Mouse (Mus musculus): Measurements from ENCODE around the gene Cd302. TPM values are rescaled to one million over a fixed set of nuclear protein-coding genes. Genes with fewer than 3 reads are reported as not detected.

The Cd302 gene
- polyA plus RNA-seq, 1 experiment, result 8.6 TPM

DNA sequence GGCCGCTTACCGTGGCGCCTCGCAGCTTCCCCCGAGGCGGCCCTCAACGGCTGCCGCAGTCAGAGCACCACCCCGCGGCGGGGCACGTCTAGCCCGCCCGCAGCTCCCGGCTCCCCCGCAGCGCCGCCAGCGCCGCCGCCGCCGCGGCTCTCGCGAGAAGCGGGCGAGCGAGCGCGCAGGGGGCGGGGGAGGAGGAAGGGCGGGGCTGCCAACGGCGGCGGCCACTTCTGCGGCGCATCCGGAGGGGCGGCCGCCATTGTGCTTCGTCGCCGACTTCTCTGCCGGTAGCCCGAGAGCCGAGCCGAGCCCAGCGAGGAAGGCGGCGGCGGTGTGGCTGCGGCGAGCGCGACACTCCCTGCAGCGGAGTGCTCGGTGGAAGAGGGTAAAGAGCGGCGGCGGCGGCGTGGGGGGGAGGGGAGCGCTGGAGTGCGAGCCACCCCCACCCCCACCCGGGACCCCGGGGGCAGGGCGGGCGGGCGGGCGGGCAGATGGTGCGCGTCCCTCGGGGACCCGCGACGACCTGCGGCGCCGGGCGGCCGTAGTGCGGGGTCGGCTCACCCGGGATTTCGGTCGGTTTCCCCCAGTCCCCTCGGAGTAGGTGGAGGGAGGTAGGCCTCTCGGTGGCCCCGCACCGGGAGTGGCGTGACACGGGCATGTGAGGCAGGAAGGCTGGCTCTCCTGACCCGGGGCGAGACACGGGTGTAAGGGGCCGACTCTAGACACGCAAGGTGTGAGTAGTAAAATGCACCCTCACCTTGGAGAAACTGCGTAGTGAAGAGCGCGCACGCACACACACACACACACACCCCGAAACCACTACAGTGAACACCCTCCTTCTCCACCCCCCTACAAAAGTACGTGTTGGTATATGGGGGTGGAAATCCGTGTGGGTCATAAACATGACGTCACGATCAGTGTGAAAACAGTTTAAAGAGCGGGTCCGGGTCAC lies 74.3 kb downstream of the Cd302 start, which contains the start of the genes Baz2b and March7:
Gene Baz2b, minus strand, starts transcription at position 137 of the 949 bp plus-strand sequence.
Gene March7, plus strand, starts transcription at position 185 of the 949 bp plus-strand sequence.
- TF ChIP-seq CTCF (IDR thresholded peaks at IDR 0.05; ENCODE audit: control insufficient read depth, insufficient read depth, insufficient replicate concordance, low read depth, low read length) (no peak; the same call in 1 of the 2 replicates), POLR2A (IDR thresholded peaks at IDR 0.05; ENCODE audit: control insufficient read depth, low read depth, low read length) (peak; percentile 66)
- peak within 1 kb of the TSS; percentile 97 for H3K27ac ChIP-seq (ENCODE audit: control insufficient read depth, insufficient read depth, low read depth, low read length)
- H3K36me3 ChIP-seq (ENCODE audit: control insufficient read depth, insufficient read depth, low read length), result no peaks in the 10 kb centered on the region; the same call in 1 of the 2 replicates
- no peaks in the 10 kb centered on the region for H3K27me3 ChIP-seq (ENCODE audit: control insufficient read depth, insufficient read depth, low read length)
- H3K4me3 ChIP-seq (ENCODE audit: control insufficient read depth, low read depth, low read length), result peak within 1 kb of the TSS; percentile 96
- peaks cover 8% of the 10 kb centered on the region for H3K4me1 ChIP-seq (ENCODE audit: control insufficient read depth, insufficient read depth, low read length)

DNA sequence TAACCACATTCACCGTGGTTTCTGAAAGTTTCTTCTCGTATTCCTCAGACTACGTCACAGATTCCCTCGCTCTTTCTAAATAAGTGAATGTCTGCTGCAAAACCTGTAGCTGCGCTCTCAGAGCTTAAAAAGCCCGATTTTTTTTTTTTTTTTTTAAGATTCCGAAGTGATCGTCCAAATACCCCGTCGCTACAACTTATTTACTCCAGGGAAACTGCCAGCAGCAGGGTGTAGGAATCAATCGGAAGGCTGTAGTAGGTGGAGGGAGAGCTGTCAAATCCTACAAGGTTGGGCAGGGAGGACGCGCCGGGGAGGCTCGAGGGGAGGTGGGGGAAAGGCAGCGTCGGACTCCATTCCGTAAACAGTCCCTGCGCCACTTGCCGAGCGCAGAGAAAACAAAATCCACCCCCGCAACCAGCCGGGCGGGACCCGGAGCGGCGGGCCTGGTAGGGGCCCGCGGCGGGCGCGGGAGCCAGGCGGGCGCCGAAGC lies 75.1 kb downstream of the Cd302 start:
- peak overlapping the region; percentile 97 for H3K27ac ChIP-seq (ENCODE audit: control insufficient read depth, insufficient read depth, low read depth, low read length)
- TF ChIP-seq CTCF (IDR thresholded peaks at IDR 0.05; ENCODE audit: control insufficient read depth, insufficient read depth, insufficient replicate concordance, low read depth, low read length) (no peak), POLR2A (IDR thresholded peaks at IDR 0.05; ENCODE audit: control insufficient read depth, low read depth, low read length) (no peak)

DNA sequence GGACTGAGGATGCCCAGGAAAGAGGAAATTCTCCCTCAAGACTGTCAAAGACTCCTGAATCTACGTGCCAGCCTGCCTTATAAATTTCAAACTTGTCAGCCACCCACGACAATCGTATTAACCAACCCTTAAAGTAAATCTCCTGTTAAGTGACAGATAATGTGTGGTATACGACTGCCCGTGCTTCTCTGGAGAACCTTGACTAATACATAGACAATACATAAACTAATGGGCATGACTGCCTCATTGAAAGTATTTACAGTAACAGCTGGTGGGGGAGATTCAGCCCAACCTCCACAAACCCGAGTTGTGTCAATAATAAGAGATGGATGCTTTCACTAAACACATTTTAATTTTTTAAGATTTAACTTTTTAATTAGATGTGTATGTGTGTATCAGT lies 78.5 kb downstream of the Cd302 start:
- Histone ChIP-seq H3K4me3 (ENCODE audit: control insufficient read depth, low read depth, low read length) (no peak overlapping the region), H3K36me3 (ENCODE audit: control insufficient read depth, insufficient read depth, low read length) (no peaks in the 10 kb centered on the region; the same call in 1 of the 2 replicates), H3K4me1 (ENCODE audit: control insufficient read depth, insufficient read depth, low read length) (peaks cover 6% of the 10 kb centered on the region), H3K27ac (ENCODE audit: control insufficient read depth, insufficient read depth, low read depth, low read length) (no peak overlapping the region), H3K27me3 (ENCODE audit: control insufficient read depth, insufficient read depth, low read length) (no peaks in the 10 kb centered on the region)
- no peak for TF ChIP-seq POLR2A (IDR thresholded peaks at IDR 0.05; ENCODE audit: control insufficient read depth, low read depth, low read length)

More for the DNA sequence above, 75.1 kb downstream of the Cd302 start:
- H3K36me3 ChIP-seq (ENCODE audit: control insufficient read depth, insufficient read depth, low read length), result no peaks in the 10 kb centered on the region; the same call in 1 of the 2 replicates
- no peaks in the 10 kb centered on the region for H3K27me3 ChIP-seq (ENCODE audit: control insufficient read depth, insufficient read depth, low read length)
- peaks cover 8% of the 10 kb centered on the region for H3K4me1 ChIP-seq (ENCODE audit: control insufficient read depth, insufficient read depth, low read length)
- H3K4me3 ChIP-seq (ENCODE audit: control insufficient read depth, low read depth, low read length), result peak overlapping the region; percentile 96

DNA sequence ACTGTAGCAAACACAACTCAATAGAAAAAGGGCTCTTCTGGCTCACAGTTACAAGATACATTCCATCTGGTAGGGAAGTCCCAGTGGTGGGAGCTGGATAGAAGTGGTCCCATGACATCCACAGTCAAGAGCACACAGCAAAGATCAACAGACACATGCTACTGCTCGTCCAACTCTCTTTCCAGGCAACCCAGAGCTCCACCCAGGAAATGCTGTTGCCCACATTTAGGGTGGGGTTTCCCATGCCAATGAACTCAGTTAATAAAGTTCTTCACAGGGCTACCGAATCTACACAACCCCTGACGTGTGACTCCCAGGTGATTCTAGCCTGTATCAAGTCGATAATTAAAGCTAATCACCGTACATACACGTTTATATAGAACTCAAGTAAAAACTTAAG lies 80.1 kb downstream of the Cd302 start:
- H3K27me3 ChIP-seq (ENCODE audit: control insufficient read depth, insufficient read depth, low read length), result no peaks in the 10 kb centered on the region
- TF ChIP-seq CTCF (IDR thresholded peaks at IDR 0.05; ENCODE audit: control insufficient read depth, insufficient read depth, insufficient replicate concordance, low read depth, low read length), result no peak
- no peak for TF ChIP-seq POLR2A (IDR thresholded peaks at IDR 0.05; ENCODE audit: control insufficient read depth, low read depth, low read length)
- peaks cover 6% of the 10 kb centered on the region for H3K4me1 ChIP-seq (ENCODE audit: control insufficient read depth, insufficient read depth, low read length)
- no peak overlapping the region for H3K4me3 ChIP-seq (ENCODE audit: control insufficient read depth, low read depth, low read length)
- H3K27ac ChIP-seq (ENCODE audit: control insufficient read depth, insufficient read depth, low read depth, low read length), result no peak overlapping the region
- H3K36me3 ChIP-seq (ENCODE audit: control insufficient read depth, insufficient read depth, low read length), result no peaks in the 10 kb centered on the region; the same call in 1 of the 2 replicates

DNA sequence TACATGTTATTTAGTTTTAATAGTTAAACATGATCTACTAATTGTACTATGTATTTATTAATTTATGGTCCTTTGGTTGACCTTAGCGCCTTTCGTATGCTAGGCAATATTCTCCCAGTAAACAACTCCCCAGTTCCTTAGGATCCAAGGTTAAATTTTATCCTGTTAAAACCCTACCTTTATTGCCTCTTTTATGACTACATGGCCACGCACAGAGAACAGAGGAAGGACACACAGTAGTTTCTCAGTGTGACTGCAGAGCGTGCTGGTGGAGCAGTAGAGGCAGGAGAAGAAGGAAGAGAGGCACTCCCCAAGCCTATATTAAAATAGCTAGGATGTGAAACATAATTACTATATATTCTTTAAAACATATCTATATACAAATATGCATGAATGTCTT lies 80.6 kb downstream of the Cd302 start:
- Histone ChIP-seq H3K36me3 (ENCODE audit: control insufficient read depth, insufficient read depth, low read length) (no peaks in the 10 kb centered on the region; the same call in 1 of the 2 replicates), H3K4me3 (ENCODE audit: control insufficient read depth, low read depth, low read length) (no peak overlapping the region), H3K27me3 (ENCODE audit: control insufficient read depth, insufficient read depth, low read length) (no peaks in the 10 kb centered on the region), H3K27ac (ENCODE audit: control insufficient read depth, insufficient read depth, low read depth, low read length) (no peak overlapping the region), H3K4me1 (ENCODE audit: control insufficient read depth, insufficient read depth, low read length) (peaks cover 6% of the 10 kb centered on the region)
- TF ChIP-seq POLR2A (IDR thresholded peaks at IDR 0.05; ENCODE audit: control insufficient read depth, low read depth, low read length) (no peak), CTCF (IDR thresholded peaks at IDR 0.05; ENCODE audit: control insufficient read depth, insufficient read depth, insufficient replicate concordance, low read depth, low read length) (no peak)

DNA sequence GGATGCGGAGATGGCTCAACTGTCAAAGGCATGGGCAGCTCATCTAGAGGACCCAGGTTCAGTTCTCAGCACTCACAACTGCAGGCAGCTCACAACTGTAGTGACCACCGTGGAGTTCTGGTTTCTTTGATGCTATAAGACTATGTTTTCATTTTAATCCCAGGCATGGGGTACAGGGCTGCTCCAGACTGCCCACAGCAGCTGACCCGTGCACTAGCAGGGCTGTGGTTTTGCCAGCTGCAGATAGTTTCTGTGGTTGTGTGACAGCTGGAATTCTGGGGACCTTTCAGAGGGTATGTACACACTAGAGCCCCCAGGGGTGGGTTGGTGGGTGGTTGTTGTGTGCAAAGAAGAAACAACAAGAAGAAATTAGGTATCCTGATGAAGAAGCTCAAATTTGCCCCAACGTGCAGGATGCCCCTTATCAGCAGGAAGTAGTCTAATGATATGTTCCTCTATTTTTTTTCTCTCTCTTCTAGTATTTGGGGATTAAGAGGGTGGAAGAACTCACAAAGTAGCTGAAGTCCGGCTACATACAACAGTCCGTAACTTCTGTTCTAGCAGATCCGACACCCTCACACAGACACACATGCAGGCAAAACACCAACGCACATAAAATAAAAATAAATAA lies 81.3 kb downstream of the Cd302 start:
- Histone ChIP-seq H3K4me1 (ENCODE audit: control insufficient read depth, insufficient read depth, low read length) (peaks cover 4% of the 10 kb centered on the region), H3K4me3 (ENCODE audit: control insufficient read depth, low read depth, low read length) (no peak overlapping the region), H3K27me3 (ENCODE audit: control insufficient read depth, insufficient read depth, low read length) (no peaks in the 10 kb centered on the region), H3K36me3 (ENCODE audit: control insufficient read depth, insufficient read depth, low read length) (no peaks in the 10 kb centered on the region; the same call in 1 of the 2 replicates), H3K27ac (ENCODE audit: control insufficient read depth, insufficient read depth, low read depth, low read length) (no peak overlapping the region)
- no peak for TF ChIP-seq CTCF (IDR thresholded peaks at IDR 0.05; ENCODE audit: control insufficient read depth, insufficient read depth, insufficient replicate concordance, low read depth, low read length)
- no peak for TF ChIP-seq POLR2A (IDR thresholded peaks at IDR 0.05; ENCODE audit: control insufficient read depth, low read depth, low read length)

Other genes starting within 250 kb of the Cd302 start
- gene Baz2b, start 74.6 kb downstream of the Cd302 start, polyA plus RNA-seq (2012; rRNA removed), result 16.1 and 20.0 TPM in 2 replicates
- gene March7, start 74.6 kb downstream of the Cd302 start, polyA plus RNA-seq (2012; rRNA removed), result 17.8 and 22.3 TPM in 2 replicates
- gene Ly75, start 98.8 kb upstream of the Cd302 start, polyA plus RNA-seq (2012; rRNA removed), result 0.45 and 0.54 TPM in 2 replicates

All from testis, adult 2 months (tissue).